Mouse (Mus musculus) neural tube, embryonic 11.5 days (tissue): ENCODE measurements around the gene Atp13a1. TPM values are rescaled to one million over a fixed set of nuclear protein-coding genes. Genes with fewer than 3 reads are reported as not detected.

Source experiments
- ATAC-seq: fragments of 200-750 bp; cut with Nextera tagmentation; 2 replicates; pipeline ENCODE4 v1.8.0; 2017; ENCODE audit warnings: moderate number of reproducible peaks, mild to moderate bottlenecking, moderate TSS enrichment, moderate library complexity; ENCODE audit not compliant: insufficient read depth, low FRiP score, low TSS enrichment
- DNase-seq: peaks from one replicate; pipeline ENCODE4 v3.0.0-alpha.2; 2015; ENCODE audit warnings: low spot score
- H3K27ac ChIP-seq: fragments of 300-500 bp; sonication (generic); 2 replicates; pipeline ENCODE4 v1.5.1; 2014; ENCODE audit warnings: low read depth, mild to moderate bottlenecking, low read length
- H3K27me3 ChIP-seq: fragments of 300-500 bp; sonication (generic); 2 replicates; pipeline ENCODE4 v1.6.1; 2014; ENCODE audit warnings: mild to moderate bottlenecking, low read length, mixed read lengths; ENCODE audit not compliant: control insufficient read depth, insufficient read depth
- H3K36me3 ChIP-seq: fragments of 300-500 bp; sonication (generic); 2 replicates; pipeline ENCODE4 v1.6.1; 2014; ENCODE audit warnings: mild to moderate bottlenecking, low read length, moderate library complexity, mixed read lengths; ENCODE audit not compliant: control insufficient read depth, insufficient read depth
- H3K4me1 ChIP-seq: fragments of 300-500 bp; sonication (generic); 2 replicates; pipeline ENCODE4 v1.6.1; 2014; ENCODE audit warnings: low read length, mixed read lengths; ENCODE audit not compliant: control insufficient read depth, insufficient read depth
- H3K4me2 ChIP-seq: fragments of 300-500 bp; sonication (generic); 2 replicates; pipeline ENCODE4 v1.6.1; 2014; ENCODE audit warnings: low read depth, mild to moderate bottlenecking, moderate library complexity
- H3K4me3 ChIP-seq: fragments of 300-500 bp; sonication (generic); 2 replicates; pipeline ENCODE4 v1.5.1; 2014; ENCODE audit warnings: low read depth, low read length
- H3K9ac ChIP-seq: fragments of 300-500 bp; sonication (generic); 2 replicates; pipeline ENCODE4 v1.6.1; 2014; ENCODE audit warnings: mild to moderate bottlenecking, low read length
- H3K9me3 ChIP-seq: fragments of 300-500 bp; sonication (generic); 2 replicates; pipeline ENCODE4 v1.6.1; 2016; ENCODE audit warnings: low read length; ENCODE audit not compliant: control insufficient read depth
- WGBS: fragments of 180-500 bp; shearing (Covaris S2); extraction: QIAGEN DNeasy Blood & Tissue Kit; methylation state at CpG from one replicate; pipeline ENCODE4 v1.1.7; 2014; 5-methylcytosine and 5-hydroxymethylcytosine counted together
- polyA plus RNA-seq: library from polyadenylated mRNA; unstranded; fragments of >200 nt; fragmentation: Nextera tagmentation; extraction: Ambion mirVana; gene quantifications from 2 replicates; pipeline ENCODE4 v1.2.1, GENCODE M21; 2014

The Atp13a1 gene
- polyA plus RNA-seq, 1 experiment from 2014 or later = 50.1 TPM

DNA sequence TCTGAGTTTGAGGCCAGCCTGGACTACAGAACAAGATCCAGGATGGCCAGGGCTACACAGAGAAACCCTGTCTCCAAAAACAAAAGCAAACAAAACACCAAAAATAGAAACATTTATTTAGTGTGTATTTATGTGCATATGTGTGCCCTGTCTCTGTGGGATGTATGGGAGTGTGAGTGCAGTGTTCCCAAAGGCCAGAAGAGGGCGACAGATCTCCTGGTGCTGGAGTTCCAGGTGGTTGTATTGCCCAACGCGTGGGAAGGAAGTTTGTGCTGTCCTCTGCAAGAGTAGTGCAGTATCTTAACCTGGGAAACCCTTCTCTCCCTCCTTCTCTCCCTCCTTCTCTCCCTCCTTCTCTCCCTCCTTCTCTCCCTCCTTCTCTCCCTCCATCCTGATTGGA lies 58.9 kb downstream of the Atp13a1 start:
- ATAC-seq (no peak), DNase-seq (no peak)
- no peak overlapping the region for H3K27ac ChIP-seq
- no peaks in the 10 kb centered on the region for H3K4me1 ChIP-seq
- H3K9ac ChIP-seq = no peak overlapping the region
- H3K27me3 ChIP-seq = no peaks in the 10 kb centered on the region
- 48% methylated on average over 3 of the region's 3 CpGs for WGBS
- H3K36me3 ChIP-seq = no peaks in the 10 kb centered on the region
- H3K4me2 ChIP-seq = no peak overlapping the region
- no peaks in the 10 kb centered on the region for H3K9me3 ChIP-seq
- no peak overlapping the region for H3K4me3 ChIP-seq

DNA sequence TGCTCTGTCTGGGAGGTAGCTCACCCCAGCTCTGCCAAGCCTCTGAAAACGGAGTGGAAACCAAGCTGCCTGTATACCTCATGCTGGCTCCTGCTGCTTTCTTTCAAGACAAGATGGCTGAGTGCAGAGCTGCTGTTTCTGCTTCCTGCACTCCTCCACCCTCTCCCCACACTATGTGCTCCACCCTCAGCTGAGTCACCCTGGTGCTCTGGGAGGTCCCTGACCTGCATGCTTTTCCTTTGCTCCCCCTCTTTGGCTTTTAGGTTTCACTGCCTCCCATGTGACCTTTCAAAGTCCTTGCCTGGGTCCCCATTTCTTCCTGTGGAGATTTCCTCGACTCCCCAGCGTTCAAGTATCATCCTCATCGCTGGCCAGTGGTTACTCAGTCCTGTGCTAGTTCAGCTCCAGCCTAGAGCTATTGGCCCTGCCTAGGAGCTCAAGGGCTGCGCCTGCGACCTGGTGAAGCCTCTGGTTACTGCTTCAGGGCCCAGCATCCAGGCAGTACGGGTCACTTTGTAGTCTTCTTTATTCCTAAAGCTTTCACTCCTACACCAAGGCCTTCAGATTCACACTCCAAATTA lies 60.1 kb downstream of the Atp13a1 start:
- no peak overlapping the region for H3K9ac ChIP-seq
- ATAC-seq (no peak), DNase-seq (no peak)
- 79% methylated on average over 7 of the region's 7 CpGs for WGBS
- H3K4me2 ChIP-seq = no peak overlapping the region
- no peaks in the 10 kb centered on the region for H3K4me1 ChIP-seq
- no peaks in the 10 kb centered on the region for H3K36me3 ChIP-seq
- no peaks in the 10 kb centered on the region for H3K9me3 ChIP-seq
- H3K4me3 ChIP-seq = no peak overlapping the region
- H3K27ac ChIP-seq = no peak overlapping the region
- no peaks in the 10 kb centered on the region for H3K27me3 ChIP-seq

DNA sequence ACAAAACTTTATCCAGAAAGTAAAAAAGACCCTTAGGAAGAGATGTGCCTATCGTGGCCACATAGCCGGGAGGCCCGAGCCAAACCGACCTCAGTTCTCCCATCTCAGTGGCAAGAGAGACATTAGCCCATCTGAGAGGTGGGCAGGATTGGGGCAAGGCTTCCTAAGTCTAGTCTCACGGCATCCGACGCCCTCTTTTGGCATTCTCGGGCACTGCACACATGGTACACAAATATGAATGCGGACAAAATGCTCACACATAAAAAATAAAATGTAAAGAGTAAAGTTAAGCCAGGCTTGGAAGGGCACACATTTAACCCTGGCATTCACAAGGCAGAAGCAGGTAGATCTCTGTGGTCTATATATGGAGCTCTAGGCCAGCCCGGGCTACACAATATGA lies 62.9 kb downstream of the Atp13a1 start:
- Histone ChIP-seq H3K4me1 (no peaks in the 10 kb centered on the region), H3K27ac (no peak overlapping the region), H3K27me3 (no peaks in the 10 kb centered on the region), H3K9me3 (no peaks in the 10 kb centered on the region), H3K4me3 (no peak overlapping the region), H3K36me3 (no peaks in the 10 kb centered on the region), H3K4me2 (no peak overlapping the region), H3K9ac (no peak overlapping the region)
- no peak for ATAC-seq
- no peak for DNase-seq
- whole genome bisulfite sequencing = 93% methylated on average over 10 of the region's 10 CpGs

Other genes starting within 250 kb of the Atp13a1 start
- gene Zfp868, start 165.6 kb upstream of the Atp13a1 start, polyA plus RNA-seq = 34.4 and 35.2 TPM in 2 replicates
- gene Zfp964, start 136.7 kb upstream of the Atp13a1 start, polyA plus RNA-seq = 1.8 and 2.6 TPM in 2 replicates
- 37.0 and 37.1 TPM in 2 replicates for gene Zfp869, start 80.4 kb upstream of the Atp13a1 start, polyA plus RNA-seq
- gene Zfp963, start 41.2 kb upstream of the Atp13a1 start, polyA plus RNA-seq = 7.6 and 8.8 TPM in 2 replicates
- gene Gm20422, start 16.3 kb upstream of the Atp13a1 start, polyA plus RNA-seq = 0.36 TPM in 1 of 2 replicates, not detected in the other
- 39.5 and 42.0 TPM in 2 replicates for gene Zfp866, start within 50 bp of the Atp13a1 start, polyA plus RNA-seq
- gene Gmip, start 17.5 kb downstream of the Atp13a1 start, polyA plus RNA-seq = 10.9 and 14.2 TPM in 2 replicates
- gene Lpar2, start 31.3 kb downstream of the Atp13a1 start, polyA plus RNA-seq = 0.73 and 1.2 TPM in 2 replicates
- gene Pbx4, start 41.3 kb downstream of the Atp13a1 start, polyA plus RNA-seq = 28.8 and 31.2 TPM in 2 replicates
- gene Cilp2, start 96.5 kb downstream of the Atp13a1 start, polyA plus RNA-seq = 0.47 and 0.86 TPM in 2 replicates
- gene Tssk6, start 111.0 kb downstream of the Atp13a1 start, polyA plus RNA-seq = 4.1 and 4.8 TPM in 2 replicates
- gene Ndufa13, start 111.4 kb downstream of the Atp13a1 start, polyA plus RNA-seq = 151 and 161 TPM in 2 replicates
- 3.7 and 5.0 TPM in 2 replicates for gene Yjefn3, start 111.5 kb downstream of the Atp13a1 start, polyA plus RNA-seq
- gene Gatad2a, start 205.2 kb downstream of the Atp13a1 start, polyA plus RNA-seq = 80.7 and 92.7 TPM in 2 replicates